Mouse (Mus musculus) heart, embryonic 13.5 days (tissue): ENCODE data around the gene Fxyd7. TPM values are rescaled to one million over a fixed set of nuclear protein-coding genes. Genes with fewer than 3 reads are reported as not detected.

Experiments used
- ATAC-seq: fragments of 200-750 bp; cut with Nextera tagmentation; 2 replicates; pipeline ENCODE4 v1.8.0; 2017; ENCODE audit warnings: moderate TSS enrichment; ENCODE audit not compliant: insufficient number of reproducible peaks, low FRiP score, low TSS enrichment; ENCODE audit errors: extremely low read depth
- H3K27ac ChIP-seq: fragments of 300-500 bp; sonication (generic); replicated peaks from 2 replicates; pipeline ENCODE4 v1.5.1; 2015; ENCODE audit warnings: moderate library complexity, mild to moderate bottlenecking, inconsistent platforms
- H3K27me3 ChIP-seq: fragments of 300-500 bp; sonication (generic); replicated peaks from 2 replicates; pipeline ENCODE4 v1.6.1; 2015; ENCODE audit warnings: mild to moderate bottlenecking, inconsistent platforms
- H3K36me3 ChIP-seq: fragments of 300-500 bp; sonication (generic); 2 replicates; pipeline ENCODE4 v1.6.1; 2015; ENCODE audit warnings: mild to moderate bottlenecking, inconsistent platforms
- H3K4me1 ChIP-seq: fragments of 300-500 bp; sonication (generic); 2 replicates; pipeline ENCODE4 v1.6.1; 2015; ENCODE audit warnings: inconsistent platforms
- H3K4me2 ChIP-seq: fragments of 300-500 bp; sonication (generic); 2 replicates; pipeline ENCODE4 v1.6.1; 2015; ENCODE audit warnings: inconsistent platforms, mild to moderate bottlenecking, moderate library complexity
- H3K4me3 ChIP-seq: fragments of 300-500 bp; sonication (generic); 2 replicates; pipeline ENCODE4 v1.5.1; 2015; ENCODE audit warnings: moderate library complexity, mild to moderate bottlenecking, inconsistent platforms
- H3K9ac ChIP-seq: fragments of 300-500 bp; sonication (generic); 2 replicates; pipeline ENCODE4 v1.6.1; 2015; ENCODE audit warnings: inconsistent platforms, mild to moderate bottlenecking, moderate library complexity
- H3K9me3 ChIP-seq: fragments of 300-500 bp; sonication (generic); 2 replicates; pipeline ENCODE4 v1.6.1; 2016; ENCODE audit warnings: inconsistent platforms
- WGBS: fragments of 180-500 bp; shearing (Covaris S2); methylation state at CpG from one replicate; pipeline ENCODE4 v1.1.7; 2015; ENCODE audit warnings: mixed read lengths; 5-methylcytosine and 5-hydroxymethylcytosine counted together
- polyA plus RNA-seq: library from polyadenylated mRNA; unstranded; fragments of >200 nt; fragmentation: Nextera tagmentation; extraction: Ambion mirVana; gene quantifications from 2 replicates; pipeline ENCODE4 v1.2.1, GENCODE M21; 2015

Fxyd7 gene
- polyA plus RNA-seq, 1 experiment from 2014 or later, result 3.6 TPM

DNA sequence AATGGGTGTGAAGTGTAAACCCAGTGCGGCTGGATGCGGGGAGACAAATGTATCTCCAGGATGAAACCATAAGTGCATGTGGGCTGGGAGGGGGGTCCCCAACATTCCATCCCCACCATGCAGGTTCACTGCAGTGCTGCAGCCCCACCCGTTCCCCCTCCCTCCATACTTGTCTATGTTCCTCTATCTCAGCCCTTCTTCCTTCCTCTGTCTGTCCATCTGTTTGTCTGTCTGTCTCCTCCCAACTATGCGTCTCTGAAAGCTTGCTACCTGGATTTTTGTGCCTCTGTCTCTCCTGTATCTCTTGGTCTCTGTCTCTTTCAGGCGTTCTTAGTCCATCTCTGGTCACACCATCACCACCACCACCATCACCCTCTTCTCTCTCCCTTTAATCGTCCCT is 780 bp downstream of the Fxyd7 start:
- H3K27me3 ChIP-seq, result peaks cover 72% of the 10 kb centered on the region
- 10% methylated on average over 6 of the region's 6 CpGs for WGBS
- peak overlapping the region; percentile 8; the same call in 1 of the 2 replicates for H3K4me3 ChIP-seq
- no peak for ATAC-seq
- peak overlapping the region; percentile 69 for H3K4me2 ChIP-seq
- H3K9ac ChIP-seq, result peak overlapping the region; percentile 53; the same call in 1 of the 2 replicates
- H3K27ac ChIP-seq, result no peak overlapping the region
- H3K4me1 ChIP-seq, result peaks cover 63% of the 10 kb centered on the region
- no peaks in the 10 kb centered on the region for H3K9me3 ChIP-seq
- H3K36me3 ChIP-seq, result no peaks in the 10 kb centered on the region

DNA sequence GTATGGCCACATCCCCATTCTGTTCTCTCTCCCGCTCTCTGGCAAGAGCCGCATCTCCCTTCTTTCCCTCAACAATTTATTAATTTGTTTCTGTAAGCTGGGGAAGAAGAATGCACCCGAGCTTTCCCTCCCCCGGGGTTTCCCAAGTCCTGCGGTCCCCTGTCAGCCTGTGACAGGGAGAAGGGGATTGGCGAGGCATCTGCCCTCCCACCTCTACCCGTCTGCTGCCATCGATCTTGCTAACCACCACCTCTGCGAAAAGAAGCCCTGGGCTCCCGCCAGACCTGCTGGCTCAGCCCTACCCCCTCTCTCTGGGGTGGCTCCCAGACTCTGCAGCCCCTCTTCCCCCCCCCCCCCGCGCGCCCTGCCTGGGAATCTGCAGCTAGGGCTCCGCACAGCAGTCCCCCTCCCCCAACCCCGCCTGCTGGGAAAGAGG is 1.4 kb downstream of the Fxyd7 start:
- WGBS, result 5% methylated on average over 13 of the region's 15 CpGs
- Histone ChIP-seq H3K36me3 (no peaks in the 10 kb centered on the region), H3K9me3 (no peaks in the 10 kb centered on the region), H3K27ac (no peak overlapping the region), H3K4me1 (peaks cover 56% of the 10 kb centered on the region), H3K27me3 (peaks cover 78% of the 10 kb centered on the region), H3K9ac (peak overlapping the region; percentile 53), H3K4me2 (peak overlapping the region; percentile 69), H3K4me3 (peak overlapping the region; percentile 8; the same call in 1 of the 2 replicates)
- ATAC-seq, result no peak

DNA sequence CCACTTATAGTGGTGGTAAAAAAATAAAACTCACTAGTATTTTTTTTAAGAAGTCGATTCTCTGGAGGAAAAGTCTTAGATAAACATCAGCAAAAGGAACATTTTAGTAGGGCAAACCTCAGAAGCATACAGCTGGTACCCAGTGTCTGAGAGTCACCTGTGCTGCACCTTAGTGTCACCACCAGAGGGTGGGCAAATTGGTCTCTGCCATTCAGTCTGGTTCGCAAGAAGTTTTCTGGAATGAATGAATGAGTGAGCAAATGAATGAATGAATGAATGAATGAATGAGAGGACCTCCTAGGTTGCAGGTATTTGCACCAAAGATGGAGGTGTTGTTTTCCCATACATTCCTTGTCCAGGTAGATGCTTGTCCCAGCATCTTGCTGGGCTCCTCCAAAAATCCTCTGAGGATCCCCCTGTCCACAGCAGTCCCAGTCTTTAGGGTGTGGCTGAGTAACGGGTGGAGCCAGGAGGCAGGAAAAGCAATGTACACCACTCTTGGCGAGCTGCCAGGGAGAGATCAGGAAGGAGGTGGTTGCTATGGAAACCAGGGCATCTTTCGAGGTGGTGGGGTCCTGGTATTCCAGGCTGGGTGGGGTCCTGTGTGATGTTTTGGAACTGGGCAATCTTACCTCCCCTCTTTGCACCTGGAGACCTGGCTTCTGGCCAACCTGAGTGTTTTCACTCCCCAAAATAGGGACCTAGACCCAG is 2.0 kb downstream of the Fxyd7 start:
- peaks cover 84% of the 10 kb centered on the region for H3K27me3 ChIP-seq
- H3K9ac ChIP-seq, result peak overlapping the region; percentile 53; the same call in 1 of the 2 replicates
- ATAC-seq, result no peak
- peak overlapping the region; percentile 8; the same call in 1 of the 2 replicates for H3K4me3 ChIP-seq
- H3K4me2 ChIP-seq, result peak overlapping the region; percentile 69
- H3K4me1 ChIP-seq, result peaks cover 51% of the 10 kb centered on the region
- no peaks in the 10 kb centered on the region for H3K9me3 ChIP-seq
- H3K27ac ChIP-seq, result no peak overlapping the region
- H3K36me3 ChIP-seq, result no peaks in the 10 kb centered on the region
- 29% methylated on average over 5 of the region's 5 CpGs for WGBS

DNA sequence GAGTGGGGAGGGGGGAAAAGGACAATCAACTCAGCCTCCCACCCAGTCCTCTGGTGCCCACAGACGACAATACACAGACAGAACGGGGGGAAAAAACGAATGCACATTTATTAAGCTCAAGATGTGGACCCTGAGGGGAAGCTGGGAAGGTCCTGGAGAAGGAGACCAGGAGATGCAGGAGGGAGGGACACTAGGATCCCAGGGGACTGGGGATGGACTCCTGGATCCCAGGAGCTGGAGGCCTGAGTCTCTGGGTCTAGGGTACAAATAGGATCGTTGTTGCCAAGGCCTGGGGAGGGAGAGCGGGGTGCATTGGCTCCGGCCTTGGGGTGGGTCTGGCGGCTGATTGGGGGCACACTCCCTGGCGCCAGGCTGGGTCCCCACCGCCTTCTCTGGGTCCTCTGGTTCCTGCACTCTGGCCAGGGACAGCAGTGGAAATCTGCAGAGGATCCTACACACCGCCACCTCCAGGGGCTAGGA is 8.8 kb downstream of the Fxyd7 start, which contains the start of gene Fxyd5:
Gene Fxyd5 (minus strand): TSS at position 51 of the 480 bp plus-strand sequence.
- peak within 1 kb of the TSS; percentile 67 for H3K4me2 ChIP-seq
- peak within 1 kb of the TSS; percentile 54 for H3K9ac ChIP-seq
- H3K27ac ChIP-seq, result peak within 1 kb of the TSS; percentile 30; the same call in 1 of the 2 replicates
- H3K4me1 ChIP-seq, result peaks cover 14% of the 10 kb centered on the region
- peaks cover 72% of the 10 kb centered on the region for H3K27me3 ChIP-seq
- no peaks in the 10 kb centered on the region for H3K36me3 ChIP-seq
- no peaks in the 10 kb centered on the region for H3K9me3 ChIP-seq
- ATAC-seq, result no peak
- WGBS, result 33% methylated on average over 10 of the region's 10 CpGs
- H3K4me3 ChIP-seq, result peak within 1 kb of the TSS; percentile 44

DNA sequence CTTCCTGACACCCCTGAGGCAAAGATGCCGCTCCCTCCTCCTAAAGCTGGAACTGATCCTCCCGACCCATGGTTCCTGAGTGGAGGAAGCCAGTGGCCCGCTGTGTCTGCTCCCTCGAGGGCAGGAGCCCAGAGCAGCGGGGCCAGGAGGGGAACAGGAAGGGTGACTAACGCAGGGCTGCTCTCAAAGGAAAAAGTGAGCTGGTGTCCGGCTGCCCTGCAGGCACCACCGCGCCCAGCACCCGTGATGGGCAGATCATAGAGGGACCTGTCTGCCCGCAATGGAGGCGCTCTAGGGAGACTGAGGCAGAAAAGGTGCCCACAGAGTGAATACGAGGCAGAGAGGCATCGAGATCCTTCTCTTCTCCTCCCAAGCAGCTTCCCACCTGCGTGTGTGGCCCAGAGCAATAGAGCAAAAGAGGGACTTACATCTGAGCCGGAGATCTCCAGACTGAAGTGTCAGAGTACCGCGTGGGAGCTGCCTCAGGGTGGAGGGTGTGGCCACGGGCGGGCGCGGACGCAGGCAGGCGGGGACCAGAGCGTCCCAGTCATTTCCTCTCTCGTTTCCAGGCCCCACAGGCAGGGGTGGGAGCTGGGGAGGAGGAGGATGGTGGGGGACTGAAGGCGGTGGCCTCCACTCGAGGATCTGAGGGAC is 9.5 kb downstream of the Fxyd7 start:
- peaks cover 14% of the 10 kb centered on the region for H3K4me1 ChIP-seq
- no peaks in the 10 kb centered on the region for H3K36me3 ChIP-seq
- H3K9ac ChIP-seq, result peak overlapping the region; percentile 54
- H3K4me2 ChIP-seq, result peak overlapping the region; percentile 67
- peaks cover 66% of the 10 kb centered on the region for H3K27me3 ChIP-seq
- peak; percentile 51; the same call in 1 of the 2 replicates for ATAC-seq
- H3K9me3 ChIP-seq, result no peaks in the 10 kb centered on the region
- 3% methylated on average over 27 of the region's 28 CpGs for WGBS
- H3K4me3 ChIP-seq, result peak overlapping the region; percentile 44
- peak overlapping the region; percentile 30; the same call in 1 of the 2 replicates for H3K27ac ChIP-seq

DNA sequence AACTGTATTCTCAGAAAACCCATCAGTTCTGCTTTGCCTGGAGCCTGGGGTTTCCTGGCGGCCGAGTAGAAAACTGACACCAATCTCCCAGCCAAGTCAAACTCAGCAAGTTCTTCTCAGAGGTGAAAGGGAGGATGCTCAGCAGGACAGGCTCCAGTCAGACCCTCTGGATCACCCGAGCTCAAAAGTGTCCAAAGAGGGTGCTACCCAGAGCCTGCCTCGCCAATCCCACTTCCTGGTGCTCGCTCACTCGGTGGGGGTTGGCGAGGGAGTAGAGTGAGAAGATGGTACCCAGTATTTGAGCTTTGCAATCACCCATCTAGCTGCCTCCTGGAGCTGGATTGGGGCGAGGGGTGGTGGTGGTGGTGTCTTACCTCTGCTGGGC is 10.3 kb downstream of the Fxyd7 start:
- H3K27me3 ChIP-seq, result peaks cover 63% of the 10 kb centered on the region
- ATAC-seq, result no peak
- peaks cover 14% of the 10 kb centered on the region for H3K4me1 ChIP-seq
- H3K4me3 ChIP-seq, result peak overlapping the region; percentile 44
- WGBS, result 31% methylated on average over 8 of the region's 8 CpGs
- no peaks in the 10 kb centered on the region for H3K36me3 ChIP-seq
- H3K4me2 ChIP-seq, result peak overlapping the region; percentile 67
- H3K9me3 ChIP-seq, result no peaks in the 10 kb centered on the region
- peak overlapping the region; percentile 54 for H3K9ac ChIP-seq
- no peak overlapping the region for H3K27ac ChIP-seq

DNA sequence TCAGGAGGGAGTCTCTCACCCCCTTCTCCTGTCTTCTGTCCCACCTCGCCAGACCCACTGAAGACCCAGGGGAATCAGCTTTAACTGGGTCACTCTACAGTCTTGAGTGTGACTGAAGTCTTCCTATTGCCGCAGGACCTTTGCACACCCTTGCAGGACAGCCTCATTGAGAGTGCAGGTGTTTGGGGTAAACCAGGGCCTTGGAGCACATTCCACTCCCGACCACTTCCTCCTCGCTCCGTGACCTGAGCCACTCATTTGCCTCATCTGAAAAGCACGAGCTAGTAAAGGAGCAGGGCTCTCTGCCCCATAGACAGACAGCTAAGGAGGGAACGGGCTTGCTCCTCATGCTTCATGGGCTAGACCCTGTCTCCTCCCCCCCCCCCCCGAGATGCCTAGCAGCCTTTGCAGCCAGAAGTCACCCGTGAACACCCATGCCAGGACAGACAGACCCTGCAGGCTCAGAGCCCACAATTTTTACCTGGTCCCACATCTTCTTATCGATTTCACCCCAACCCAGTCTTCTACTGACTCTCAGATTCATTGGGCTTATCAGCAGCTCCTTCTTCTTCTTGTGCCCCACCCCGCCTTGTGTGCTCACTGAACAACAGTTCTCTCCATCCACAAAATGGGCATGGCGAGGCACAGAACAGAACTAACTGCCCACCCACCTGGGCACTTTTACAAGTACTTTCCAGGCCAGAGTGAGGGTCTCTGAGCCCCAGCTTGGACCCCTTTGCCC is 10.8 kb downstream of the Fxyd7 start:
- H3K27me3 ChIP-seq, result peaks cover 60% of the 10 kb centered on the region
- ATAC-seq, result no peak

DNA sequence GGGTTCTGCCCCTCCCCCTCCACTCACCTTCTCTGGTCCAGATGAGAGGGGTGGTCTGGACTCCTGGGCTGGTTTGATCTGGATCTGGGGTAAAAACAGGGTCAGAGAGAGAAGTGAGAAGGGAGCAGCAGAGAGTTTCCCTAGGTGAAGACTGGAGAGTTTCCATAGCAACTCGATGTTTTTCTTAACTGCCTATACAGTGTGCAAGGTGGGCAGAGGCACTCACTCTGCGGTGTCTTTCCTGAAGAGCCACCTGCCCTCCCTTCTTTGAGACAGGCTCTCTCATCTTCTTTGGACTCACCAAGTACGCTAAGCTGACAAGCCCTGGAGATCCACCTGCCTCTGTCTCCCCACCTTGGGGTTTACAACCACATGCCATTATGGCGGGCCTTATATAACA is 12.3 kb downstream of the Fxyd7 start:
- Histone ChIP-seq H3K9me3 (no peaks in the 10 kb centered on the region), H3K9ac (no peak overlapping the region), H3K27me3 (peaks cover 46% of the 10 kb centered on the region), H3K36me3 (no peaks in the 10 kb centered on the region), H3K27ac (no peak overlapping the region), H3K4me1 (peaks cover 14% of the 10 kb centered on the region), H3K4me2 (no peak overlapping the region), H3K4me3 (no peak overlapping the region)
- no peak for ATAC-seq
- 79% methylated on average over 4 of the region's 4 CpGs for WGBS

More for the DNA sequence above, 10.8 kb downstream of the Fxyd7 start:
- Histone ChIP-seq H3K36me3 (no peaks in the 10 kb centered on the region), H3K4me3 (0 out of 2 replicates have a peak overlapping the region, but pooled peaks have one; percentile 44), H3K9ac (no peak overlapping the region), H3K4me2 (peak overlapping the region; percentile 67), H3K4me1 (peaks cover 14% of the 10 kb centered on the region), H3K27ac (no peak overlapping the region), H3K9me3 (no peaks in the 10 kb centered on the region)
- WGBS, result 69% methylated on average over 12 of the region's 12 CpGs

DNA sequence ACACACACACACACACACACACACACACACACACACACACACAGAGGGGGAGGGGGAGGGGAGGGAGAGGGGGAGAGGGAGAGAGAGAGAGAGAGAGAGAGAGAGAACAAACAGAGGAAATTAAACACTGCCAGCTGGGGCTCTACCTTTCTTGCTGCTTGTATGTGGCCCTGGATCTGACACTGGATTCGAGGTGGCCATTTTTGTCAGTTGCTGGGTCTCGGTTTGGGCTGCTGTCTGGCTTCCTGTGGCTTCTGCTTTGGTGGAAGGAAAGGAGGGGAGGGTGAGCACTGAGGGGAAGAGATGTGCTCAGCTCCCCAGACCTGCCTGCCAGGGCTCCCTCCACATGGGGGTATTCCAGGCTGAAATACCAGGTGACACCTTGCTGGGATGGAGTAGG is 13.6 kb downstream of the Fxyd7 start:
- Histone ChIP-seq H3K4me2 (no peak overlapping the region), H3K9ac (no peak overlapping the region), H3K9me3 (no peaks in the 10 kb centered on the region), H3K27ac (no peak overlapping the region), H3K36me3 (no peaks in the 10 kb centered on the region), H3K4me1 (peaks cover 13% of the 10 kb centered on the region), H3K27me3 (peaks cover 32% of the 10 kb centered on the region), H3K4me3 (no peak overlapping the region)
- no peak for ATAC-seq
- WGBS, result 60% methylated on average over 2 of the region's 2 CpGs

DNA sequence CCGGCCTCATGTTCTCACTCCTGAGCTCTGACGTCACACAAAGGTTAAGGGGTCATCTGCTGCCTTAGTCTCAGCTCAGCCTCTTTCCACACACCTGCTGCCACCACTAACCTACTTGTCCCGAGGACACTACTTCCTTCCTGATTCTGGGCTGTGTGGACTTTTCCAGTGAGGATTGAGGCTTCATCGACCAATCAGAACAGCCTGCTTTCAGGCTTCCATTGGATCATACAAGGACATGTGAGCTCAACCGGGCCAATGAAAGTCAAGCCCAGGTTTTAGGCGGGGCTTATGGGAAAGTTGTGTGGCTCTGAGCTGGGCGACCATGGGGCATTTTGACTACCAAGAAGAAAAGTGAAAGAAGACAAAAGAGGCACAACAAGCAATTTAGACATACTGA is 14.3 kb downstream of the Fxyd7 start:
- Histone ChIP-seq H3K9ac (no peak overlapping the region), H3K36me3 (no peaks in the 10 kb centered on the region), H3K4me1 (peaks cover 5% of the 10 kb centered on the region), H3K4me3 (no peak overlapping the region), H3K27ac (no peak overlapping the region), H3K9me3 (no peaks in the 10 kb centered on the region), H3K4me2 (no peak overlapping the region), H3K27me3 (peaks cover 25% of the 10 kb centered on the region)
- ATAC-seq, result no peak
- WGBS, result 75% methylated on average over 7 of the region's 7 CpGs

DNA sequence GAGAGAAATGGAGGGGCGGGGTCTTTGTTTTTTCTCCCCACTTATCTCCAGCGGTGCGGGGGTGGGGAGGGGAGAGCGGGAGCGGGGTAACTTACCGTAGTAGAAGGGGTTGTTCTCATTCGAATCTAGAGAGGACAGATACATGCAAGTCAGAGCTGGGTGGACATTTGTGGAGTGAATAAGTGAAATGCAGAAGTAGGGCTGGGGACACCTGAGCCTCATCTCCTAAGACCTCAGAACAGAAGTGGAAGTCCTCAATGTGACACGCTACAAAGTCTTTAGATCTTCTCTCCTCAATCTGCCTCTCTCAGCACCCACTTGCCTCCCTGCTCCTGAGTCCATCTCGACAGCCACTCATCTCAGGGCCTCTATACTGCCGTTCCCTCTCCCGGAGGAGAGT is 16.0 kb downstream of the Fxyd7 start:
- H3K4me2 ChIP-seq, result no peak overlapping the region
- no peak overlapping the region for H3K27ac ChIP-seq
- H3K4me1 ChIP-seq, result no peaks in the 10 kb centered on the region; the same call in 1 of the 2 replicates
- WGBS, result 61% methylated on average over 11 of the region's 11 CpGs
- H3K4me3 ChIP-seq, result no peak overlapping the region
- H3K36me3 ChIP-seq, result no peaks in the 10 kb centered on the region
- H3K27me3 ChIP-seq, result peaks cover 9% of the 10 kb centered on the region
- ATAC-seq, result no peak
- H3K9me3 ChIP-seq, result no peaks in the 10 kb centered on the region
- H3K9ac ChIP-seq, result no peak overlapping the region
